Mouse (Mus musculus): Measurements from ENCODE around the gene Tmeff2.

Gene Tmeff2

GRCm38 (mm10) chr1:50979358-50980081 lies 79.1 kb downstream of the Tmeff2 start:
- intact Hi-C loops (cut with DNase I): no loop called here

GRCm38 (mm10) chr1:50980591-50980990 lies 80.1 kb downstream of the Tmeff2 start:
- intact Hi-C loops (cut with DNase I): no loop called here

GRCm38 (mm10) chr1:50981151-50981828 lies 80.8 kb downstream of the Tmeff2 start:
- intact Hi-C loops (cut with DNase I): no loop called here

- intact Hi-C loops (cut with DNase I): no loop called here
Observed at GRCm38 (mm10) chr1:50990661-50991060, 90.2 kb downstream of the Tmeff2 start.

- intact Hi-C loops (cut with DNase I): no loop called here
Observed at GRCm38 (mm10) chr1:50994505-50994904, 94.1 kb downstream of the Tmeff2 start.

GRCm38 (mm10) chr1:50999793-51000192 lies 99.3 kb downstream of the Tmeff2 start:
- intact Hi-C loops (cut with DNase I): no loop called here

- intact Hi-C loops (cut with DNase I): no loop called here
Observed at GRCm38 (mm10) chr1:51008344-51008743, 107.9 kb downstream of the Tmeff2 start.

GRCm38 (mm10) chr1:51040249-51040648 lies 139.8 kb downstream of the Tmeff2 start:
- intact Hi-C loops (cut with DNase I): no loop called here

GRCm38 (mm10) chr1:51044810-51045209 lies 144.4 kb downstream of the Tmeff2 start:
- intact Hi-C loops (cut with DNase I): no loop called here

GRCm38 (mm10) chr1:51064549-51064948 lies 164.1 kb downstream of the Tmeff2 start:
- intact Hi-C loops (cut with DNase I): no loop called here

- intact Hi-C loops (cut with DNase I): no loop called here
Observed at GRCm38 (mm10) chr1:51065652-51066051, 165.2 kb downstream of the Tmeff2 start.

- intact Hi-C loops (cut with DNase I): no loop called here
Observed at GRCm38 (mm10) chr1:51068814-51069213, 168.4 kb downstream of the Tmeff2 start.

- intact Hi-C loops (cut with DNase I): no loop called here
Observed at GRCm38 (mm10) chr1:51069288-51069687, 168.8 kb downstream of the Tmeff2 start.

- intact Hi-C loops (cut with DNase I): no loop called here
Observed at GRCm38 (mm10) chr1:51074076-51074475, 173.6 kb downstream of the Tmeff2 start.

GRCm38 (mm10) chr1:51075785-51076771 lies 175.6 kb downstream of the Tmeff2 start:
- intact Hi-C loops (cut with DNase I): no loop called here

- intact Hi-C loops (cut with DNase I): no loop called here
Observed at GRCm38 (mm10) chr1:51088921-51089320, 188.5 kb downstream of the Tmeff2 start.

- intact Hi-C loops (cut with DNase I): no loop called here
Observed at GRCm38 (mm10) chr1:51089803-51090202, 189.4 kb downstream of the Tmeff2 start.

- intact Hi-C loops (cut with DNase I): no loop called here
Observed at GRCm38 (mm10) chr1:51090212-51090761, 189.8 kb downstream of the Tmeff2 start.

- intact Hi-C loops (cut with DNase I): no loop called here
Observed at GRCm38 (mm10) chr1:51094713-51095112, 194.3 kb downstream of the Tmeff2 start.

GRCm38 (mm10) chr1:51096848-51097598 lies 196.6 kb downstream of the Tmeff2 start:
- intact Hi-C loops (cut with DNase I): no loop called here
